Mouse (Mus musculus) spleen, adult 2 months (tissue): ENCODE measurements around the gene Trim65.

Source experiments
- CTCF ChIP-seq: fragments of 200-500 bp; IDR thresholded peaks from 2 replicates; pipeline ENCODE4 v1.5.1; 2011; ENCODE audit warnings: mild to moderate bottlenecking, inconsistent platforms; ENCODE audit not compliant: insufficient read depth, insufficient read length, insufficient replicate concordance; ENCODE audit errors: extremely low read depth
- POLR2A ChIP-seq: fragments of 200-500 bp; IDR thresholded peaks from 2 replicates; pipeline ENCODE4 v1.6.1; 2011; ENCODE audit warnings: low read depth, low read length, inconsistent platforms

DNA sequence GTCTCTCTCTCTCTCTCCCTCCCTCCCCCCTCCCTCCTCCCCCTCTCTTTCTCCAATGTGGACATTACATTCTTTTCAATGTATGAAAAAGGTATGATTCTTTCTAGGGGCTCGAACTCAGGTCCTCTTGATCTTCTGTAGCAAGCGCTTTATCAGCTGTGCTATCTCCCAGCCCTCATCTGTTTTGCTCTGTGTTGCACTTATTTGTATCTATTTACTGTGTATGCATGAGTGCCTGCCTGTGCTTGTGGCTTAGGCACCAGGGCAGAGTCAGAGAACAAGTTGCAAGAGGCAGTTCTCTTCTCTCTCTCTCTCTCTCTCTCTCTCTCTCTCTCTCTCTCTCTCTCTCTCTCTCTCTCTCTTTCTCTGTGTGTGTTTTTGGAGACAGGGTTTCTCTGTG is 25.9 kb downstream of the Trim65 start:
- TF ChIP-seq CTCF = no peak
- no peak for TF ChIP-seq POLR2A
